In the genomic region with DNA sequence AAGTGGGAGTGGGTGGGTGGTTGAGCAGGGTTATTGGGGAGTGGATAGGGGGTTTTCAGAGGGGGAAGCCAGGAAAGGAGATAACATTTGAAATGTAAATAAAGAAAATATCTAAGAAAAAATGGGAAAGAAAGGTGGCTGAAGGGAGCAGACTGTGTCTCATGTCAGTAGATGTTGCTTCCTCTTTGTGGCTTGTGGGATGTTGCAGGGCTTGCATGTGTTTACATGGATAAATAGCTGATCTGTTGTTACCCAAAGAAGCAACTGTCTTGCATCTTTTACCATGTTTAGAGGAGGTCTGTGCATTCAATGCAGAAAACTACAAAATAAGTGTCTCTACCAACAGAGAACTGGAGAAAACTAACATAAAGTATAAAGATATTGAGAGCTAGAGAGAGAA, we compare ENCODE assay signal across 17 mouse cellular contexts.
"Had no signal": no experiment of that assay in that cellular context is flagged by ENCODE, and none has a peak within 500 bp of the region (broad histone marks: within the 10 kb centered on the region; RNA-seq: fewer than 3 reads in every experiment).

No protein-coding gene starts in this region.

- H3K36me3 ChIP-seq: intestine, embryonic 15.5 days; kidney, embryonic 15.5 days; limb, embryonic 15.5 days; liver, embryonic 12.5 days; midbrain, embryonic 12.5 days; neural tube, embryonic 15.5 days; stomach, embryonic 15.5 days had no signal

- H3K4me3 ChIP-seq: intestine, embryonic 15.5 days; kidney, embryonic 15.5 days; limb, embryonic 15.5 days; liver, embryonic 12.5 days; midbrain, embryonic 12.5 days; neural tube, embryonic 15.5 days; stomach, embryonic 15.5 days had no signal

- DNase-seq: kidney, adult 18-20 months; kidney, postnatal 25 days; layer of hippocampus, postnatal 36 days; lung, embryonic 14.5 days; lung, postnatal 10 days; right cerebral cortex, postnatal 4 days; spleen, adult 18-20 months; thymus, adult 2 months; thymus, postnatal 25 days had no signal

- H3K27ac ChIP-seq: intestine, embryonic 15.5 days; kidney, embryonic 15.5 days; limb, embryonic 15.5 days; liver, embryonic 12.5 days; midbrain, embryonic 12.5 days; neural tube, embryonic 15.5 days; stomach, embryonic 15.5 days had no signal

- ATAC-seq: intestine, embryonic 15.5 days; liver, embryonic 12.5 days; midbrain, embryonic 16.5 days had no signal
